Mouse (Mus musculus): ENCODE measurements around the gene Trpc4ap.

GRCm38 (mm10) chr2:155622606-155623005 lies 69.6 kb downstream of the Trpc4ap start:
- TF ChIP-seq CTCF (IDR thresholded peaks at IDR 0.05; ENCODE audit: insufficient read depth, low read length): no peak
- TF ChIP-seq POLR2A (IDR thresholded peaks at IDR 0.05; ENCODE audit: borderline replicate concordance, extremely low read depth, low read depth, low read length): no peak
